Mouse (Mus musculus) heart, postnatal 14 days (tissue): ENCODE data around the gene Itpk1. TPM values are rescaled to one million over a fixed set of nuclear protein-coding genes. Genes with fewer than 3 reads are reported as not detected.

Experiments
- DNase-seq, 2 experiments: peaks; one replicate each; pipeline ENCODE4 v3.0.0; 2021 to 2022
- intact Hi-C: fragments of 180-260 bp; cut with DNase I; formaldehyde crosslinking; loops from one replicate; pipeline ENCODE4 v1.15.1; 2025
- total RNA-seq, 2 experiments: library from RNA; stranded (reverse); gene quantifications; 2 replicates each; pipeline ENCODE4 v1.2.3; 2021

The Itpk1 gene
- total RNA-seq, 2 experiments from 2014 or later: 10.7 to 13.0 TPM

DNA sequence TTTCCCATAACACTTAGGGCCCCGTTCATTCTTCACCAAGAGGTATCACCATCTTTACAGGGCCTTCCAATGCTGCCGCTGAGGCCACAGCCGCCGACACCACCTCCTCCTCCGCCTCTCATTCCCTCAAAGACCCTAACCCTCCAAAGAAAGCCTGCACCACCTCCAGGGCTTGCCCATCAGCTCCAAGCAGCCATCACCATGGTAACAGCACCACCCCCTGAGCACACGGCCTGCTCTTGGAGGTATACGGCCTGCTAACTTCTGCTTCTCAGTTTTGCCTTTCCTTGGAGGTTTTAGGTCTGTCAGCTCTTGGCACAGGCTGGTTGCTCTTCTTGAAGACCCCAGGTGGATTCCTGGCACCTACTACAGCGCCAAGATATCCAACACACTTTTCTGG, 33.9 kb downstream of the Itpk1 start:
- DNase-seq: no peak
- intact Hi-C loops: no loop called here

DNA sequence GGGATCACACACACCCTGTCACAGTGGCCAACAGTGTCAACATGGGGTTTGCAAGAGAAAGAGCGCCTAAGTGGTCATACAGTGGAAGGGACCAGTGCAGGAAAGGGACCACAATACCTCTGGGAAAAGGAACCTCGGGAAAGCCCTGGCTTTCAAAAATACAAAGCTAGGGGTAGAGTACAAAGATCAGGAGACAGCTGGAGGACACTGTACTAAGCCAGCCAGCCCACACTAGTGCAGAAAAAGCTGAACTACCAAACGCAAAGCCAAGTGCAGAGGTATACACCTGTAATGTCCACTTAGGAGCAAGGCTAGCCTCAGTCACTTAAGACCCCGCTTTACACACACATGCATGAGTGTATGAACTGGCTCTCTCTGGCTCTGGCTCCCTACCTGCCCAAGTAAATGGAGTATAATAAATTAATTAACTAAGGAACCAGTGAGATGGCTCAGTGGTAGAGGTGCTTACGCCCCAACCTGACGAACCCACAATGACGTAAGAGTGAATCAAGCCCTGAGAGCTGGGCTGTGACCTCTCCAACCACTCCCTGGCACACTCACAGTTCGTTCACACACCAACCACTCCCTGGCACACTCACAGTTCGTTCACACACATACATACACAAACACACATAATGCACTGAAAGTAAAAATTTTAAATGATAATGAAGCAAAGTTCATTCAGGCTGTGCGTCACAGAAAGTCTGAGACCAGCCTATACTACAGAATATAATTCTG, 39.1 kb downstream of the Itpk1 start:
- intact Hi-C loops: no loop called here
- DNase-seq: no peak

DNA sequence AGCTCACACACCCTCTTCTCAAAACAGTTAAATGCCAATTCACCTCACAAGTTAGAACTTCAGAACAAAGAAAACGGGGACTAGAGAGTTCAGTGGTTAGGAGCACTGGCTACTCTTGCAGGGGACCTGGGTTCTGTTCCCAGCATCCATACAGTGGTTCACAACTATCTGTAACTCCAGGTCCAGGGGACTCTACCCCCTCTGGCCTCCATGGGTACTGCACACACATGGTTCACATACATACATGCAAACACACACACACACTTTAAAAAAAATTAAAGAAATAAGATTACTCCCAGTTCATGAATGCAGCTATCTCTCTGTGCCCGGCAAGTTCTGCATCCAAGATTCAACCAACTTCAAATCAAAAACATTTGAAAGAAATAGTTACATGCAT, 40.7 kb downstream of the Itpk1 start:
- DNase-seq: no peak

DNA sequence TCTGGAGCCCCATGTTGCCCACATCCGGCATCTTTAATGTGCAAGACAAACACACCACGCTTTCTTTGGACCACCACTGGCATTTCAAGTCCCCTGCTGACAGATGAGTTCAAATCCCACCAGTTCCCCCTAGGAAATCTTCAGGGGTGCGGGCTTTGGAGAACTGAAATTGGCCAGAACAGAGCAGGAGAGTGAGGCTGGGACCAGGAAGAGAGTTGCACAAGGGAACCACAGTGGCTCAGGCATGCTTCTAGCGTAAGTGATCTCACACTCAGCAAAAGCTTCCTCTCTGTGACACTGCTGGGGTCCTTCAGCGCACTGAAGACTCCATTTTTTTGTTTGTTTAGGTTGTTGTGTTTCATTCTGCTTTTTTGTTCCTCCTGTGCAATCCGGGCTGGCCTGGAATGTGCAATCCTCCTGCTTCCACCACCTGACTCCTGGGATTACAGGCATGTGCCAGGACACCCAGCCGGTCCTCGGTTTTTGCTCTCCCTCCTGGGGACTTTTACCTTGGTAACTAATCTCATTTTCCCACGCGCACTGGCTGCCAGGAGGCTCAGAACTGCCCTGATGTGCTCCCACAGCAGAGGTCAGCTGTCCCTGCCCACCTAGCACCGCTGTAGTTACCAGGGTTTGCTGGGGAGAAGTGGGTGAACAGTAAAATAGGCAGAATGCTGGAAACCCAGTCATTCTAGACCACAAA, 41.2 kb downstream of the Itpk1 start:
- intact Hi-C loops: no loop called here

More for the DNA sequence above, 40.7 kb downstream of the Itpk1 start:
- intact Hi-C loops: no loop called here

DNA sequence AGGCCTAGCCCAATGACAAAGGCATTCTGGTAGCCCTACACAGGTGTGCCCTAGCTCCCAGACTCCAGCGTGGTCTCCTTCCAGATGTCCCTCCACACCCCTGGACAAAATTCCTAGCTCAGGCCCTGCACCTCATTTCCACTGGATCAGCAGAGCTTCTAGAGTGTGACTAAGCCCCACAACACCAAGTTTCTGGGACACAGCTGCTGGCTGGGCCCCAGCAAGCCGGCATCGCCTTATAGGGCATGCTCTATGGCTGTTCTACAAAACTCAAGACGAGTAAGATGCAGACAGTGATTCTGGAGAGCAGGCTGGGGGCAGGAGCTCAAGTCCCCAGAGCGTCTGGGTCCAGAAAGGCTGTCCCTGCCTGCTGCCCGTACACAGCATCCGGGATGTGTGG, 43.0 kb downstream of the Itpk1 start:
- intact Hi-C loops: no loop called here
- DNase-seq: no peak

More for the DNA sequence above, 41.2 kb downstream of the Itpk1 start:
- DNase-seq: no peak

DNA sequence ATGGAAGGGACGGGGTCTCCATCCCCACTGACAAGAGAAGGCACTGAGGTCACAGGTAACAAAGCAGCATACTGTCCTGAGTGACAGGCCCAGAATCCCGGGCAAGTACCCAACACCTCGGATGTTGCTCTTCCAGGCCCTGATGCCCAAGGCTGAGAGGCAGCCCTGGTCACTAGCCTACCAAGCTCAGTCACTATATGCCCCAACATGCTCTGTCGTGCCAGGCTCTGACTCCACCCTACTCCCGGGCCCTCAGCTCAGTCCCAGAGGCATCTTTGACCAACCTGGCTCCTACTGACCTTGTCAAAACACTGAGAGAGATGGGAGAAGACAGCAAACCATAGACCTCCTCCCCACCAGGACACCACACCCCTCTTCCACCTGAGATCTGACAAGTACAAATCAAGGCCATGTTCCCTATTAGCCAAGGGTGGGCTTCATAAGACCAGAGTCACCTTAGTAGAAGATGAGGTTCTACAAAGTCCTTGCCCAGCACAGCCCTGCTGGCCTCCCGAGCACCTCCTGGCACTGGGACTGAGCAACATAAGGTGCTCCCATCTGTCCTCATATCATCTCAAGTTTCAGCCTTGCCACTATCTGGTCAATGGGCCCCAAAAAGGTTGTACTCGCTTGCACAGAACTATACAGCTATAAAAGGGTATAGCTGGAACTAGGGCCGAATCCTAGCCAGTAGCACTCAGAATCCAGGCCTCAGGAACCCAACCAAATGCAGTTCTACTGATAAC, 43.7 kb downstream of the Itpk1 start:
- intact Hi-C loops: no loop called here

DNA sequence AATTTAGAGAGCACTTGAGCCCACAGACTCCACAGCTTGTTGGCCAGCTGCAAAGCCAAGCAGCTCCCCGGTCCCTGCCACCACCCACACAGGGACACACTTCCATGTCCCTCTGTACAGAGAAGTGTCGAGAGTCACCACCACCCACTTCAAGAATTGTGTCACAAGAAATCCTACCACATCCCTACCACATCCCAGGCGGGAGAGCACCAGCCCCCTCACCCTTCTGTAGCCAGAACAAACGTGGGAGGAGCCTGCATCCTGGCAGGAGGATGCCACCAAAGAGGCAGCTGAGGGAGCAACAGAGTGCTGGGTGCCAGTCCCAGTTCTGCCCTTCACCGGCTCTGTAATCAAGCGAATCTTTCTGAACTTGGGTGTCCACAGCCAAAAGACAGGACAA, 51.7 kb downstream of the Itpk1 start:
- no peak for DNase-seq
- intact Hi-C loops: no loop called here

More for the DNA sequence above, 43.7 kb downstream of the Itpk1 start:
- DNase-seq: no peak

DNA sequence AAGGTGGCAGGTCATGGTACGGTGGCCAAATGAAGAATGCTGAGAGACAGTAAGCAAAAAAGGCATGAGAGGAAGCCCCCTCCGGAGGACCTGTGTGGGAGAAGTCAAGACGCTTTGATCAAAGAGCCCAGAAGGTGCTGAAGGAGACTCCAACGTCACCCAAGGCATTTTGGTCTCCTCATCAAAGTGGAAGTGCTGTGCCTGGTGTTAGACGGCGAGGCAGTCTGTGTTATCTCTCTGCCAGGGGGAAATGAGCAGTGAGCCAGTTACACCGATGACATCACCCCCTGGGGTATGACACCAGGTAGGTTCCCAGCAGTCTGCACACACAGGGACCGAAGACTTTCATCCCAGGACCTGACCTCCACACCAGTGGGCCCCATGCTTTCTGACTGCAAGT, 52.3 kb downstream of the Itpk1 start:
- DNase-seq: no peak
- intact Hi-C loops: no loop called here

DNA sequence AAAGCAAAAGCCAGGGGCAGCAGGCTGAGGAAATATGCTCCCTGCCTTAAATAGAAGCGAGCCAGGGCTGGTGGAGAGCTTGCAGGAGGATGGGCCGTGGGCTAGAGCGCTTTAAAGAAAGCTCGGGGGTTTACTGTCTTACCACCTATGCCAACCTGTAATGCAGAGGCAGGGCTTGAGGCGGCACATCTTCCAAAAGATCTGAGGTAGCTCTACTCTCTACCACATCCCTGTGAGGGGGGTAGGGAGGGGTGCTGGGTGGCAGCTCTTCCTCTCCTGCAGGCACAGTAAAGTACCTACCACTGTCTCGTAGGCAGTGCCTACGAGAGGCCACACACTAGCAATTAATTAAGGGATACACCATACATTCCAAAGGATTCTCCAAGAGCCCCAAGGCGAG, 52.9 kb downstream of the Itpk1 start:
- intact Hi-C loops: no loop called here
- DNase-seq: no peak

DNA sequence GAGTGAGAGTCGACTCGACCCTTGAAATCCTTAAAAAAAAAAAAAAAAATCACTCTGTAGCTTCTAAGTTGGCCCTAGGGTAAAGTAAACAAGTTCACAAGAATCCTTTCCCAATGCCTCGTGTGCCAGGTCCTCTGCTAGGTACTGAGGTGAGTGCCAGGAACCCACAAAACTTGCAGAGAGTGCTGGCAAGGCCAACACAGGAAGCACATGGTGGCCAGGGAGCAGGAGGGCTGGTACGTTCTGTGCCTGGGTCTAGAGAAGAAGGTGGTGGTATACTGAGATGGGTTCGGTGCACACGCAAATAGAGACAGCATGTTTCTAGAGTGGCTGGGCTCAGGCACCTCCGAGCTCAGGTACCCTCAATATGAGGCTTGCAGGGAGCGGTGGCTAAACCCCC, 53.3 kb downstream of the Itpk1 start:
- intact Hi-C loops: no loop called here
- no peak for DNase-seq

DNA sequence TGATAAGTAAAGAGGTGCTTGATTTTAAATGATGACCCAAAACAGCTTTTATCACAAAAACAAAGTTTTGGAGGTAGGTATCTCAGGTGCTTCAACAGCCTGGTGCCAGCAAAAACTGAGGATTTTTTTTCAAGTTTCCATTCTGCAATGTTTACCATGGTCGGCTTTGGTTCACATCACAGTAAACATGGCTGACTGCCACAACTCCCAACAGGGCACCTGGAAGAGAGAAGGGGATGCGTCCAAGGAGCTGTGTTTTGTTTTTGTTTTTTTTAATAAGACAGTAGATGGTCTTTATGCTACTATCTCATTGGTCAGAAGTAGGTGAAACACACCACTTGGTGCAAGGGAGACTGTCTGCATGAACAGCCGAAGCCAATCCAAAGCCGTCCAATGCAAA, 54.1 kb downstream of the Itpk1 start:
- no peak for DNase-seq
- intact Hi-C loops: no loop called here

DNA sequence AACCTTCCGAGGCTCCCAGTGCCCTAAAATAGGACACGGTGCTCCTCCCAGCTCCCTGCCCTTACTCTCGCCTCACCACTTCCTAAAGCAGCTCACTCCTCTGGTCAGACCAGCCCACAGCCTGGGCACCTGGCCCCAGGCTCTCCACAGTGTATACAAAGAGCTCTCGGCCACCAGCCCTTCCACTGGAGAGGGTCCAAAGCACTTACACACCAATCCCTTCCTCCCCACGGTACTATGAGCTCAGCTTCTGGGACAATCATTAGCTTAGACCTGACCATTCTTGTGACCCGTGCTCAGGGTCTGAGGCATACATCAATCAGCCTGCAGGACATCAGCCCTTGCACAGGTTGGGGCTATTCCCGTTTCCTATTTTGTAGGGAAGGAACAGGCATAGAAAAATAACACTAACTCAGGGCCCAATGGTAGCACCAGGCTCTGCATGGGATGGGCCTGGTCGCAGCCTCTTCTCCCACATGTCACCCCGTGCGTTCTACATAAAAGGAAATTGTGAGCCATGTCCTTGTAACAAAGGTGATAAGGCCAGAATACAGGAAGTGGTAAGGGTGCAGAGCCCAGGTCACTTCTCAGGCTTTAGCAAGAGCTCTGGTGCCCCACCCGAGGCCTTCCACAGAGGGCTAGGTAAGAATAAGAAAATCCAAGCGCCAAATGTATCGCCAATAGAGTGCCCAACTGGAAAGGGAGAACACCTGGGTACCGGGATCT, 56.7 kb downstream of the Itpk1 start:
- DNase-seq: peak in 1 of 2 experiments; percentile 34
- intact Hi-C loops: no loop called here

DNA sequence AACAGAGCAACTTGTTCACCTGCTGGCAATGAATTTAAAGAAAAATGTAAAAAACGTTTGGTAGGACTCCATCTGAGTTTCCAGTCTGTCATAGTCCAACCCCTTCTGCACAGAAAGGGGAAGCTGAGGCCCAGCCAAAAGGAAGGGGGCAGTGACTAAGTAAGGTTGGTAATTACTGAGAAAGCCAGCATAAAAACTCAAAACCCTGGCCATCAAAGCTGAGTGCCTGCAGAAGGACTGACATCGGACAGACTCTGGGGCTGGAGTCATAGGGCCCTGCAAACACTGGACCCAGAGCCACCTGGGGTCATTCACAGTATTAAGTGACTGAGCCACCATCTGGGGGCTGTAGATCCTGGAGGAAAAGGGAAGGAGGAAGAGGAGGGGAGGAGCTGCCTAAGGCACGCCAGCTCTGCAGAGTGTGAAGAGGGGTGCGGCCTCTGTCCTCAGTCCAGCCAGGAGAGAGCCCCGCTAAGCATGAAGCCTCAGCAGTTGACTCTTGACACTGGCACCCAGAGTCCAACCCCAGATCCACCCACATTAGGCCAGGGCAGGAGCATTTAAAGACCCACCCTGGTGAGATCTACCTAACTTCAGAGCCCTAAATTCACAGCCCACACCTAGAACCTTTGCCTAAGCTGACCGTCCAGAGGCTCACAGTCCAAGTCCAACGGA, 58.0 kb downstream of the Itpk1 start:
- DNase-seq: no peak

DNA sequence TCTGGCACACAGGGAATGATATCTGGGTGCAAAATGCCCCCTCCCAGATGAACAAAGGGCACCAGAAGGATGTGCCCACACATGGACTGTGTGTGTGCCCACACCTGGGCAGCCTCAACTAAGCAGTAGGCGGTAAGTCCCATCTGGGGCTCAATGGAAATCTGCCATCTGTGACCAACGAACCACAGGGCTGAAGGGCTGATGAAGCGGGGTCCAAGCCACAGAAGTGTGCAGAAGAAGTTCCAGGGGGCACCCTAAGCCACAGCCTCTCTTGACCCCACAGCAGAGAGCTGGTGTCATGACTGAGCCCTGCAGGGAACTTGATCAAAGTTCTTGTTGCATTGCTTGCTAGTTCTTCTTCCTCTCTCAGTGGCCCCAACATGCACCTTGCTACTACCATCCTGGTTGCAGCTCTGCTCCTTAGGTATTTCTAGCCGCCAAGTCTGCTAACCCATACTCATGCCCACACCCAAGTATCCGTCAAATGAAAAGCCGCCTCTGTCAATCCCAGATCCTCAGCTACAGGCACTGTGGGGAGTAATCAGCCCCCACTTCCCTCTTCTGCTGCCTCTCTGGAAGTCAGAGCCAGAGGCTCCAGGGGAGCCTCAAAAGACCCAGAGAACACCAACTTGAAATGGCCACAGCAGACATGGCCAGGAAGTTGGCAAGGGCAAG, 58.7 kb downstream of the Itpk1 start:
- DNase-seq: no peak
- intact Hi-C loops: no loop called here

More for the DNA sequence above, 58.0 kb downstream of the Itpk1 start:
- intact Hi-C loops: no loop called here

DNA sequence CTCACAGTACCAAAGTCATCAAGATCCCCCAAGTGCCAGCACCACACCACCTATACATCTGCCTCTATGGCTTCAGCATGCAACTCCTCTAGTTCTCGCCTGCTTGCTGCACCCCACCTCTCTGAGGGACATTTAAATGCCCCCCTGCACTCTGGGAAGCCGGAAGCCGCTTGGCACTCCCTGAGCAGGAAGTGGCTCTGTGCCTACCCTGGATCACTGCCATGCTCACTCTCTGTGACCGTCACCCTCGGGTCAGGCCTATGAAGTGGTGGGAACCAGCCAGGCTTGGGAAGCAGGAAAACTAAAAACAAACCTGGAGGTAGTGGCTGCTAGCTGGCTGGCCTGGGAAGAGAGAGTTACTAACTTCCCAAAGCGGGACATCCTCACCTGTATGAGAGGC, 61.4 kb downstream of the Itpk1 start:
- DNase-seq: peak in 1 of 2 experiments; percentile 47

DNA sequence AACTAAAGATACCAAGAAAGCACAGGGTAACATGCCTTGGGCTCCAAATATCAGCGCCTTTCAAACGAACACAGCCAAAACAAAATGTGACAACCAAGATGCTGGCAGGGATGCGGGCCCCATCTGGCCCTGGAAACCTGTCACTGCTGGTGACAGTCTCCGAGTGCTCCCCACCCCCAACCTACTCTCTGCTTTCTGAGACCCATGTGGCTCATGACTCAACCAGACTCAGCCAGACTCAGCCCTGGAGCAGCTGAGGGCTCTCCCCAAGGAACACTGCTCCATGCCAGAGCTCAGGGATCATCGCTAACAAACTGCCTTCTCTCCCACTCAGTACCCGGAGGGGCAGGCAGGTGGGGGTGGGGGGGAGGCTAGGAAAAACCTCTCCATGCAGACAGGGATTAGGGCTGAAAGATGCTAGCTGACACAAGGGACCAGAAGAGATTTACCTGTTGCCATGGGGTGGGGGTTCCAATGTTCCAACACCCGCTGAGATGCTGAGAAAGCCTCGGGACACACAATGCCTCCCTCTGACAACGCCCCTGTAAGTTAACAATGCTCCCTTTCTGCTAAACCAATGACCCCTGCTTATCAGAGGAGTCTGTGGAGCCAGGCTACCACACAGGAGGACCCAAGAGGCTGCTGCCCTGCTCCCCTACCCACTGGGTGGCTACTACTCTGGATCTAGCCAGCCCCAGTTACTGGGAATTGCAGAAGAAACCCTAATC, 64.1 kb downstream of the Itpk1 start:
- DNase-seq: peak; percentile 24 to 36
- intact Hi-C loops: no loop called here

More for the DNA sequence above, 61.4 kb downstream of the Itpk1 start:
- intact Hi-C loops: no loop called here

DNA sequence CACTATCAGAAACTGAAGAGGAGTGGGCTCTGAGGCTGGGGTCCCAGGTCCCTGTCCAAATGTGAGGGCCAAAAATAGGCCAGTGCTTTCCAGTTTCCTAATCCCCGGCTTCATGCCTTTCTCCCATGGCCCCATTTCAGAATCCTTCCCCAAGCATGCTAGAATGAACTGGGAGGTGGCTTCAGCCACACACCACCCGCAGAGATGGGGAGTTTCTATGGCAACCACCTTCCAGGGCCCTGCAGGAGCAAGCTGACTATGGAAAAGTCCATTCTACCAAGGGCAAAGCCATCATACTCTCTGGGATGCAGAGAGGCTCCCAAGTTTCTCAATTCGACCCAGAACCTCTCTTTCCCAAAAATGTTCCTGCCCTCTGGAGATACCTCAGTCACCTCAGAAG, 65.9 kb downstream of the Itpk1 start:
- DNase-seq: no peak
- intact Hi-C loops: no loop called here

DNA sequence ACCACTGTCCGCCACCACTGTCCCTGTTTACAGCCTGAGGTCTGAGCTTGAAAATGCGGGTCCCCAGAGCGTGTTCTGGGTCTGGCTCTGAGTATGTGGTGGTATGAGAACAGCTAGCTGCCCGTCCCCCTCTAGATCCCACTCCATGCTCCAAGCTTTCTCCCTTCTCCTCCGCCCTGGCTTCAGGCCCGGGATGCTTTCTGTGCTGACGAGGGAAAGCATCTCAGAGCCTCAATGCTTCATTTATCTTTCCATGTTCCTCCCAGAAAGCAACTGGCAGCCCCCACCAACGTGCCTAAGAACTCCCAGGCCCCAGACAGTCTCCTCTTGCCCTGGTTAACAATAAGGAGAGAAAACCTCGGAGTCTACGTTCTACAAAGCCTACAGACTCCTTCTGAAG, 67.5 kb downstream of the Itpk1 start:
- DNase-seq: no peak
- intact Hi-C loops: no loop called here
